Mouse (Mus musculus) lung, embryonic 16.5 days (tissue): ENCODE data around the gene Vezt. TPM values are rescaled to one million over a fixed set of nuclear protein-coding genes. Genes with fewer than 3 reads are reported as not detected.
A peak's percentile ranks its signal among the peaks of the same experiment; 100 is the strongest.

ENCODE experiments used
- ATAC-seq: fragments of 200-750 bp; cut with Nextera tagmentation; 2 replicates; pipeline ENCODE4 v1.8.0; 2017; ENCODE audit warnings: low read depth, mild to moderate bottlenecking, moderate library complexity
- H3K27ac ChIP-seq: fragments of 300-500 bp; sonication (generic); 2 replicates; pipeline ENCODE4 v1.5.1; 2014; ENCODE audit warnings: mild to moderate bottlenecking, control low read depth, low read length
- H3K27me3 ChIP-seq: fragments of 300-500 bp; sonication (generic); 2 replicates; pipeline ENCODE4 v1.6.1; 2014; ENCODE audit warnings: low read depth, low read length, mixed read lengths; ENCODE audit not compliant: control insufficient read depth, insufficient read depth
- H3K36me3 ChIP-seq: fragments of 300-500 bp; sonication (generic); 2 replicates; pipeline ENCODE4 v1.6.1; 2014; ENCODE audit warnings: low read length; ENCODE audit not compliant: control insufficient read depth, insufficient read depth
- H3K4me1 ChIP-seq: fragments of 300-500 bp; sonication (generic); replicated peaks from 2 replicates; pipeline ENCODE4 v1.6.1; 2014; ENCODE audit warnings: low read length, mixed read lengths; ENCODE audit not compliant: control insufficient read depth, insufficient read depth
- H3K4me2 ChIP-seq: fragments of 300-500 bp; sonication (generic); 2 replicates; pipeline ENCODE4 v1.6.1; 2014; ENCODE audit warnings: low read depth, low read length, control low read depth
- H3K4me3 ChIP-seq: fragments of 300-500 bp; sonication (generic); 2 replicates; pipeline ENCODE4 v1.5.1; 2014; ENCODE audit warnings: mild to moderate bottlenecking, low read length, control low read depth
- H3K9ac ChIP-seq: fragments of 300-500 bp; sonication (generic); 2 replicates; pipeline ENCODE4 v1.6.1; 2014; ENCODE audit warnings: low read length, control low read depth
- H3K9me3 ChIP-seq: fragments of 300-500 bp; sonication (generic); 2 replicates; pipeline ENCODE4 v1.6.1; 2016; ENCODE audit warnings: low read length; ENCODE audit not compliant: control insufficient read depth
- WGBS: fragments of 180-500 bp; shearing (Covaris S2); extraction: QIAGEN DNeasy Blood & Tissue Kit; methylation state at CpG from one replicate; pipeline ENCODE4 v1.1.7; 2014; 5-methylcytosine and 5-hydroxymethylcytosine counted together
- polyA plus RNA-seq: library from polyadenylated mRNA; unstranded; fragments of >200 nt; fragmentation: Nextera tagmentation; extraction: Ambion mirVana; gene quantifications from 2 replicates; pipeline ENCODE4 v1.2.1, GENCODE M21; 2015

Vezt gene
- 25.9 and 27.3 TPM in 2 replicates for polyA plus RNA-seq

- no peaks in the 10 kb centered on the region for H3K36me3 ChIP-seq
- under 1% methylated on average over 67 of the region's 77 CpGs for WGBS
- ATAC-seq: peak; percentile 99
- H3K4me2 ChIP-seq: peak within 1 kb of the TSS; percentile 84
- H3K27me3 ChIP-seq: no peaks in the 10 kb centered on the region
- peak within 1 kb of the TSS; percentile 96 for H3K9ac ChIP-seq
- peak within 1 kb of the TSS; percentile 68 for H3K27ac ChIP-seq
- H3K9me3 ChIP-seq: no peaks in the 10 kb centered on the region
- H3K4me1 ChIP-seq: peaks cover 16% of the 10 kb centered on the region
- H3K4me3 ChIP-seq: peak within 1 kb of the TSS; percentile 95
Measured at GRCm38 (mm10) chr10:94035658-94036374, at the start of gene Vezt, which contains the start of gene Fgd6. Gene Vezt, minus strand, starts transcription at chr10:94035817. Gene Fgd6, plus strand, starts transcription at chr10:94036001.

- H3K4me2 ChIP-seq: no peak overlapping the region
- H3K27me3 ChIP-seq: no peaks in the 10 kb centered on the region
- H3K4me1 ChIP-seq: peaks cover 5% of the 10 kb centered on the region; the same call in 1 of the 2 replicates
- peak overlapping the region; percentile 45 for H3K27ac ChIP-seq
- no peak overlapping the region for H3K9ac ChIP-seq
- no peaks in the 10 kb centered on the region for H3K36me3 ChIP-seq
- WGBS: 29% methylated on average over 7 of the region's 7 CpGs
- 0 out of 2 replicates have a peak, but pooled peaks have one; percentile 31 for ATAC-seq
- no peak overlapping the region for H3K4me3 ChIP-seq
- no peaks in the 10 kb centered on the region for H3K9me3 ChIP-seq
Measured at GRCm38 (mm10) chr10:94082040-94082734, 46.6 kb upstream of the Vezt start.

- 69% methylated on average over 3 of the region's 3 CpGs for WGBS
- Histone ChIP-seq H3K36me3 (no peaks in the 10 kb centered on the region), H3K9me3 (no peaks in the 10 kb centered on the region), H3K27ac (no peak overlapping the region), H3K27me3 (no peaks in the 10 kb centered on the region), H3K9ac (no peak overlapping the region), H3K4me3 (no peak overlapping the region), H3K4me1 (peaks cover 4% of the 10 kb centered on the region; the same call in 1 of the 2 replicates), H3K4me2 (no peak overlapping the region)
- no peak for ATAC-seq
Measured at GRCm38 (mm10) chr10:94080740-94081139, 45.1 kb upstream of the Vezt start.

- H3K4me1 ChIP-seq: peaks cover 12% of the 10 kb centered on the region; the same call in 1 of the 2 replicates
- no peak overlapping the region for H3K4me3 ChIP-seq
- H3K36me3 ChIP-seq: no peaks in the 10 kb centered on the region
- H3K9ac ChIP-seq: no peak overlapping the region
- H3K27ac ChIP-seq: peak overlapping the region; percentile 35
- no peak for ATAC-seq
- no peaks in the 10 kb centered on the region for H3K9me3 ChIP-seq
- 74% methylated on average over 14 of the region's 14 CpGs for WGBS
- H3K4me2 ChIP-seq: no peak overlapping the region
- H3K27me3 ChIP-seq: no peaks in the 10 kb centered on the region
Measured at GRCm38 (mm10) chr10:94076966-94077825, 41.6 kb upstream of the Vezt start.

- WGBS: 64% methylated on average over 4 of the region's 4 CpGs
- H3K9ac ChIP-seq: no peak overlapping the region
- H3K4me3 ChIP-seq: no peak overlapping the region
- H3K4me1 ChIP-seq: peaks cover 9% of the 10 kb centered on the region; the same call in 1 of the 2 replicates
- no peak for ATAC-seq
- no peak overlapping the region for H3K4me2 ChIP-seq
- no peaks in the 10 kb centered on the region for H3K9me3 ChIP-seq
- H3K36me3 ChIP-seq: no peaks in the 10 kb centered on the region
- H3K27ac ChIP-seq: 0 out of 2 replicates have a peak overlapping the region, but pooled peaks have one; percentile 29
- H3K27me3 ChIP-seq: no peaks in the 10 kb centered on the region
Measured at GRCm38 (mm10) chr10:94072916-94073465, 37.4 kb upstream of the Vezt start.

GRCm38 (mm10) chr10:94072261-94072915 lies 36.8 kb upstream of the Vezt start:
- Histone ChIP-seq H3K4me2 (no peak overlapping the region), H3K9ac (no peak overlapping the region)
- WGBS: 23% methylated on average over 10 of the region's 10 CpGs

GRCm38 (mm10) chr10:94071641-94072040 lies 36.0 kb upstream of the Vezt start:
- no peak overlapping the region for H3K27ac ChIP-seq
- H3K9me3 ChIP-seq: no peaks in the 10 kb centered on the region
- 78% methylated on average over 7 of the region's 7 CpGs for WGBS
- no peak overlapping the region for H3K9ac ChIP-seq
- H3K4me1 ChIP-seq: peaks cover 9% of the 10 kb centered on the region; the same call in 1 of the 2 replicates
- no peaks in the 10 kb centered on the region for H3K36me3 ChIP-seq
- no peak for ATAC-seq
- H3K4me3 ChIP-seq: no peak overlapping the region
- H3K4me2 ChIP-seq: no peak overlapping the region
- no peaks in the 10 kb centered on the region for H3K27me3 ChIP-seq

More at GRCm38 (mm10) chr10:94072261-94072915, 36.8 kb upstream of the Vezt start:
- no peaks in the 10 kb centered on the region for H3K36me3 ChIP-seq
- 0 out of 2 replicates have a peak overlapping the region, but pooled peaks have one; percentile 29 for H3K27ac ChIP-seq
- ATAC-seq: peak; percentile 70
- peaks cover 9% of the 10 kb centered on the region; the same call in 1 of the 2 replicates for H3K4me1 ChIP-seq
- no peaks in the 10 kb centered on the region for H3K27me3 ChIP-seq
- no peak overlapping the region for H3K4me3 ChIP-seq
- H3K9me3 ChIP-seq: no peaks in the 10 kb centered on the region

GRCm38 (mm10) chr10:94068701-94069100 lies 33.1 kb upstream of the Vezt start:
- Histone ChIP-seq H3K4me3 (no peak overlapping the region), H3K9me3 (no peaks in the 10 kb centered on the region), H3K4me1 (peaks cover 9% of the 10 kb centered on the region; the same call in 1 of the 2 replicates), H3K36me3 (no peaks in the 10 kb centered on the region), H3K9ac (no peak overlapping the region), H3K27ac (no peak overlapping the region), H3K27me3 (no peaks in the 10 kb centered on the region), H3K4me2 (no peak overlapping the region)
- ATAC-seq: no peak
- WGBS: 85% methylated on average over 5 of the region's 5 CpGs
